Mouse (Mus musculus): Measurements from ENCODE around the gene Tsr3. TPM values are rescaled to one million over a fixed set of nuclear protein-coding genes. Genes with fewer than 3 reads are reported as not detected.
"Not testable (repeated sequence)": the region's sequence is repeated elsewhere in the genome, so short reads cannot be mapped to it uniquely, and the experiment has no call there.

Gene Tsr3
- polyA plus RNA-seq, 1 experiment from 2014 or later = 23.3 TPM

GRCm38 (mm10) chr17:25218967-25219366, 21.0 kb upstream of the Tsr3 start:
- Histone ChIP-seq H3K9me3 (ENCODE audit: control insufficient read depth) (no peaks in the 10 kb centered on the region), H3K4me2 (replicated peaks; ENCODE audit: low read depth) (no peak overlapping the region), H3K36me3 (ENCODE audit: control insufficient read depth, insufficient read depth) (peaks cover 45% of the 10 kb centered on the region), H3K27ac (ENCODE audit: low read depth, low read length) (no peak overlapping the region), H3K4me3 (ENCODE audit: low read depth, low read length) (no peak overlapping the region), H3K27me3 (replicated peaks; ENCODE audit: control insufficient read depth, insufficient read depth, low read length) (no peaks in the 10 kb centered on the region), H3K4me1 (replicated peaks; ENCODE audit: control insufficient read depth, insufficient read depth, low read length) (no peaks in the 10 kb centered on the region), H3K9ac (ENCODE audit: low read depth, low read length) (no peak overlapping the region)
- no peak for ATAC-seq
- 96% methylated on average over 9 of the region's 9 CpGs for WGBS
- no peak for TF ChIP-seq CTCF (IDR thresholded peaks at IDR 0.05; ENCODE audit: low read depth)

DNA sequence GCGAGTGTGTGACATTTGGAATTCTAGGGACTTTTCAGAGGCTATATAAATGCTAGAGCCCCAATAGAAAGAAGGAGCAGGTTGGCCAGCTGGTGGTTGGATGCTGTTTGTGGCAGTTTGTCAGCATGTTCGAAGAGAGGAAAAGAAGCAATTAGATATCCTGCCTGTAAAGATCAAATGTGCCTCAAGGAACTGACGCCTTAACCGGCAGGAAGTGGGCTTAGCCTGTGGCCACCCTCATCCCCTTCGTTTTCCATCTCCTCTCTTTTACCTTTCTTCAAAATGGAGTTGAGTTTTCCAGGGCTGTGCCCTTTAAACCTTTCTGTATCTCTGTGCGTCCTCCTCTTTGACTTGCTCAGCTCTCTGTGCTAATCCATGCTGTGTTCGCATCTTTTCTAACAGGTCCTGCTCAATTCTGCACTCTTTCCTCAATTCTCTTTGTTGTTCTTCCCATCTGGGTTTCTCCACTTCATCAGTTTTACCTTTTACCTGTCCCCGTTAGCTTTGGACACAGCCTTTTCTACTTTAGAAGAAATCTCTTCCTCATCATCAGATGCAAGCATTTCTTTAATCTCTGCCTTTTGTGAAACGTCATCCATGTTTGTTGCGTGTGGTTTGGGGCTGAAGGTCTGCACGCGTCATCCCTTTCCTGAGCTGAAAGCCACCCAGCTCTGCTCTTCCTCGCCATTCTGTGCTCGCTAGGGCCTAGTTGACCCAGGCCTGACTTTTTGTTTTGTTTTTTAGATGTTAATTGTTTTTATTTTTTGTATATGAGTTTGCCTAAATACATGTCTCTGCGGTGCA, 20.3 kb upstream of the Tsr3 start:
- Histone ChIP-seq H3K4me1 (replicated peaks; ENCODE audit: control insufficient read depth, insufficient read depth, low read length) (no peaks in the 10 kb centered on the region), H3K9me3 (ENCODE audit: control insufficient read depth) (no peaks in the 10 kb centered on the region), H3K9ac (ENCODE audit: low read depth, low read length) (no peak overlapping the region), H3K36me3 (ENCODE audit: control insufficient read depth, insufficient read depth) (peaks cover 41% of the 10 kb centered on the region), H3K4me2 (replicated peaks; ENCODE audit: low read depth) (no peak overlapping the region), H3K4me3 (ENCODE audit: low read depth, low read length) (no peak overlapping the region), H3K27ac (ENCODE audit: low read depth, low read length) (no peak overlapping the region), H3K27me3 (replicated peaks; ENCODE audit: control insufficient read depth, insufficient read depth, low read length) (no peaks in the 10 kb centered on the region)
- TF ChIP-seq CTCF (IDR thresholded peaks at IDR 0.05; ENCODE audit: low read depth) = no peak
- ATAC-seq = no peak
- 94% methylated on average over 15 of the region's 15 CpGs for WGBS

GRCm38 (mm10) chr17:25220746-25221145, 19.2 kb upstream of the Tsr3 start:
- Histone ChIP-seq H3K4me1 (replicated peaks; ENCODE audit: control insufficient read depth, insufficient read depth, low read length) (no peaks in the 10 kb centered on the region), H3K9ac (ENCODE audit: low read depth, low read length) (no peak overlapping the region), H3K9me3 (ENCODE audit: control insufficient read depth) (no peaks in the 10 kb centered on the region), H3K27me3 (replicated peaks; ENCODE audit: control insufficient read depth, insufficient read depth, low read length) (no peaks in the 10 kb centered on the region), H3K4me2 (replicated peaks; ENCODE audit: low read depth) (no peak overlapping the region), H3K36me3 (ENCODE audit: control insufficient read depth, insufficient read depth) (peaks cover 34% of the 10 kb centered on the region), H3K27ac (ENCODE audit: low read depth, low read length) (no peak overlapping the region), H3K4me3 (ENCODE audit: low read depth, low read length) (no peak overlapping the region)
- 79% methylated on average over 1 of the region's 1 CpGs for WGBS
- TF ChIP-seq CTCF (IDR thresholded peaks at IDR 0.05; ENCODE audit: low read depth) = no peak
- ATAC-seq = no peak

GRCm38 (mm10) chr17:25221821-25222503, 18.0 kb upstream of the Tsr3 start:
- no peak for TF ChIP-seq CTCF (IDR thresholded peaks at IDR 0.05; ENCODE audit: low read depth)
- no peaks in the 10 kb centered on the region for H3K9me3 ChIP-seq (ENCODE audit: control insufficient read depth)
- 7% methylated on average over 19 of the region's 30 CpGs for WGBS
- peak overlapping the region; percentile 72 for H3K4me2 ChIP-seq (replicated peaks; ENCODE audit: low read depth)
- peak; percentile 78 for ATAC-seq
- H3K36me3 ChIP-seq (ENCODE audit: control insufficient read depth, insufficient read depth) = peaks cover 26% of the 10 kb centered on the region
- no peak overlapping the region for H3K9ac ChIP-seq (ENCODE audit: low read depth, low read length)
- peak overlapping the region; percentile 38 for H3K4me3 ChIP-seq (ENCODE audit: low read depth, low read length)
- no peak overlapping the region for H3K27ac ChIP-seq (ENCODE audit: low read depth, low read length)
- no peaks in the 10 kb centered on the region for H3K4me1 ChIP-seq (replicated peaks; ENCODE audit: control insufficient read depth, insufficient read depth, low read length)
- no peaks in the 10 kb centered on the region for H3K27me3 ChIP-seq (replicated peaks; ENCODE audit: control insufficient read depth, insufficient read depth, low read length)

DNA sequence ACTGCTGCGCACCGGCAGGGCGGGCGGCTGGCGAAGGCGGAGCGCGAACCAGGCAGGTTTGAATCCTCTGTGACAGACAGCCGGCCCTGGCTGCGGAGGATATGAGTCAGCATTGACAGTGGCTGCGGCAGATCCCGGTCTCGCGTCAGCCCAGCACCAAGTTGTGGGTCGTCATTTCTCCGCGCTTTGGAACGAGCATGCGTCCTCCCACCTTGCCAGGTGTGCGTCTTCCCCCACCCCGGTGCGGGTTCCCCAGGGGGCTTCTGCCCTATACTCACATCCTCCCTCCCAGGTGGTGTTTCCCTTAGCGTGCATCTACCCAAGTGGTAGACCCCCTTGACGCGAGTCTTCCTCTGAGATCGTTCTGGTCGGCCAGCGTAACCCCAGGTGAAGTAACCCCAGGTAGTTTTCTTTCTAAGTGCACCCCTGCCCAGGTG, 17.4 kb upstream of the Tsr3 start:
- H3K9me3 ChIP-seq (ENCODE audit: control insufficient read depth); H3K9ac ChIP-seq (ENCODE audit: low read depth, low read length); H3K4me1 ChIP-seq (replicated peaks; ENCODE audit: control insufficient read depth, insufficient read depth, low read length); H3K27me3 ChIP-seq (replicated peaks; ENCODE audit: control insufficient read depth, insufficient read depth, low read length): not testable (repeated sequence)
- 25% methylated on average over 11 of the region's 28 CpGs for WGBS
- ATAC-seq = peak; percentile 86
- Histone ChIP-seq H3K36me3 (ENCODE audit: control insufficient read depth, insufficient read depth) (peaks cover 27% of the 10 kb centered on the region; the same call in 1 of the 2 replicates), H3K27ac (ENCODE audit: low read depth, low read length) (peak overlapping the region; percentile 57; the same call in 1 of the 2 replicates), H3K4me3 (ENCODE audit: low read depth, low read length) (peak overlapping the region; percentile 38), H3K4me2 (replicated peaks; ENCODE audit: low read depth) (peak overlapping the region; percentile 72)

GRCm38 (mm10) chr17:25222951-25223601, 16.9 kb upstream of the Tsr3 start:
- Histone ChIP-seq H3K4me3 (ENCODE audit: low read depth, low read length) (peak overlapping the region; percentile 27), H3K4me1 (replicated peaks; ENCODE audit: control insufficient read depth, insufficient read depth, low read length) (no peaks in the 10 kb centered on the region), H3K27me3 (replicated peaks; ENCODE audit: control insufficient read depth, insufficient read depth, low read length) (no peaks in the 10 kb centered on the region), H3K9me3 (ENCODE audit: control insufficient read depth) (no peaks in the 10 kb centered on the region), H3K9ac (ENCODE audit: low read depth, low read length) (no peak overlapping the region), H3K4me2 (replicated peaks; ENCODE audit: low read depth) (peak overlapping the region; percentile 72), H3K36me3 (ENCODE audit: control insufficient read depth, insufficient read depth) (peaks cover 27% of the 10 kb centered on the region; the same call in 1 of the 2 replicates), H3K27ac (ENCODE audit: low read depth, low read length) (peak overlapping the region; percentile 57; the same call in 1 of the 2 replicates)
- 43% methylated on average over 6 of the region's 6 CpGs for WGBS
- no peak; the same call in 1 of the 2 replicates for ATAC-seq
- no peak for TF ChIP-seq CTCF (IDR thresholded peaks at IDR 0.05; ENCODE audit: low read depth)

Measured in intestine, postnatal 0 days (tissue).